Mouse (Mus musculus) brain, embryonic 14.5 days (tissue): ENCODE measurements around the gene Gnb2. TPM values are rescaled to one million over a fixed set of nuclear protein-coding genes. Genes with fewer than 3 reads are reported as not detected.

Experiments
- DNase-seq: peaks from one replicate; pipeline ENCODE4 v3.0.0-alpha.2; 2011; ENCODE audit warnings: low read depth
- CTCF ChIP-seq: fragments of 200-500 bp; IDR thresholded peaks from 2 replicates; pipeline ENCODE4 v1.5.1; 2012; ENCODE audit warnings: inconsistent platforms, mild to moderate bottlenecking, moderate library complexity, borderline replicate concordance; ENCODE audit not compliant: insufficient read depth, insufficient read length; ENCODE audit errors: extremely low read depth
- POLR2A ChIP-seq: fragments of 200-500 bp; IDR thresholded peaks from 2 replicates; pipeline ENCODE4 v1.6.1; 2012; ENCODE audit warnings: mild to moderate bottlenecking, inconsistent platforms, borderline replicate concordance; ENCODE audit not compliant: poor library complexity, insufficient read depth, insufficient read length, severe bottlenecking; ENCODE audit errors: extremely low read depth
- polyA plus RNA-seq: library from polyadenylated mRNA; depleted of rRNA; stranded (reverse); fragments of >200 nt; gene quantifications from 2 replicates; pipeline ENCODE4 v1.2.3, GENCODE M21; 2012

Gene Gnb2
- polyA plus RNA-seq, 1 experiment = 1,055 TPM

DNA sequence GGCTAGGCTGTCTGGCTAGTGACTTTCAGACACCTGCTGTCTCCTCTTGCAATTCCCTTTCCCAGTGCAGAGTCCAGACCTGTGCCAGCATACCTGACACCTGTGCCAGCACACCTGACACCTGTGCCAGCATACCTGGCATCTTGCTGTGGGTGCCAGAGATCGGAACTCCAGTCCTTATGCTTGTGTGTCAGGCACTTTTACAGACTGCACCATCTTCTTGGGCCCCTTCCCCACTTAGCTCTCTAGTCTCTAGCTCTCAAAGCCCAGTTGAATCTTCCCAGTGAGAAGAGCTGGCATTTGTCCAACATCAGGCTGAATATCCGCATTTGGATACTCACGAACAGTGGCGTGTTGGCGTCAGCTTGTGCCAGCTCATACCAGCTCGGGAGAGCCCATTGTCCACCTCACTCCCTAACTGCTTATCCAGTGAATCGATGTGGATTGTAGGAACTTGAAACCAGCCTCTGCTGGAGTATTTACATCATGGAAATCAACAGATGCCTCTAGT lies 6.0 kb upstream of the Gnb2 start:
- TF ChIP-seq POLR2A = no peak
- peak; percentile 88 for DNase-seq

DNA sequence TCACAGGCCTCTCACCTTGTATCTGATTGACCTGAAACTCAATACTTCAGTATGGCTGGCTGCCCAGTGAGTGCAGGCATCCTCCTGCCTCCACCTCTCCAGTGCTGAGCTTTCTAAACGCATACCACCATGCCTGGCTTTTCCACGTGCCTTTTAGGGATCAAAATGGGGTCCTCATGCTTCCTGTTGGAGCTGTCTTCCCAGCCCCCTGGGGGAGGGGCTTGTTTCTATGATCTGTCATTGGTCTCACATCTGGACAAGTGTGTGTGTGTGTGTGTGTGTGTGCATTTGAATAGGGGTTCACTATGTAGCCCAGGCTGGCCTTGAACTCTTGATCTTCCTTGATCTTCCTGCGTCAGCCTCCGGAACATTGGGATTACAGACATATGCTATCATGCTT lies 4.2 kb upstream of the Gnb2 start:
- DNase-seq = no peak
- TF ChIP-seq POLR2A = no peak
- TF ChIP-seq CTCF = no peak

DNA sequence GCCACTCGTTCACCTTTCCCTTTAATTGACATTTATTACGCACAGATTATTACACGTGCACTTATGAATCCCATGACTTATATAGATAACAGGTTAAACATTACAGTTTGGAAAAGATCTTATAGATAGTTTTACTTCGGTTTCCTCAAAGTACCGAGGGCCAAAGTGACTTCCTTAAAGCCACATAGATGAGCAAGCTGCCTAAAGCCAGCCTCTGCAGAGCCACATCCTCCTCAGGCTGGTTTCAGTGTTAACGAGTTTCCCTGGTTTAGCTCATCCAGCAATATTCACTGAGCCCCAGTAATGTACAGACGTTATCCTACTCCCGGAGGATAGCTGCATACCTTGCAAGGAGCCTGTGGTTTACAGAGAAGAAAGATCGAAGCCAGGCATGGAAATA lies 2.0 kb upstream of the Gnb2 start:
- DNase-seq = no peak

DNA sequence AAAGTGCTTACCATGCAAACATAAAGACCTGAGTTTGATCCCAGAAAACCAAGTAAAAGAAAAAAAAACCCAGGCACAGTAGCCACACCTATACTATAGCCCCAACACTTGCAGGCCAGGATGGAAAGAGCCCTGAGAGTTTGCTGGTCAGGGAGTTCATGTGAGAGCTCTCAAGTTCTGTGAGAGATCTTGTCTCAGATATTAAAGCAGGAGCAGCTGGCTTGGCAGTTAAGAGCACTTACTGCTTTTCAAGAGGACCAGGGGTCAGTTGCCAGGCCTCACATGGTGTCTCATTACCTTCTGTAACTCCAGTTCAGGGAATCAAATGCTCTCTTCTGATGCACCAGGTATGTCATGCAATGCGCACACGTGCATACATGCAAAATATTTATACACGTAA lies 1.5 kb upstream of the Gnb2 start:
- TF ChIP-seq CTCF (no peak), POLR2A (no peak)
- no peak for DNase-seq

More for the DNA sequence above, 2.0 kb upstream of the Gnb2 start:
- no peak for TF ChIP-seq POLR2A
- TF ChIP-seq CTCF = no peak

DNA sequence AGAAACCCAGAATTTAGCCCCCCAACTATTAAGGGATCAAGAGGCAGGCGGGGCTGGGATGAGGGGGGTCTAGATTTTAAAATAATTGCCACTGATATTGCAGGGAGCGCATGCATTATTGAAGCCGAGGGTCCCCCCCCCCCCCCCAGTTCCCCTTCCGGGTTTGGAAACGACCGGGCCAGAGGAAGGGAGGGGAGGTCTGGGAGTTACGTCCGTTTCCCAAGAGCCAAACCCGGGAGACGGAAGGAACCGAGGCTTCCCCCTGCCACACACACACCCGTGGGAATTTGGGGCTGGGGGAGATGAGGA lies 548 bp downstream of the Gnb2 start:
- DNase-seq = no peak
- TF ChIP-seq CTCF = no peak
- no peak for TF ChIP-seq POLR2A

DNA sequence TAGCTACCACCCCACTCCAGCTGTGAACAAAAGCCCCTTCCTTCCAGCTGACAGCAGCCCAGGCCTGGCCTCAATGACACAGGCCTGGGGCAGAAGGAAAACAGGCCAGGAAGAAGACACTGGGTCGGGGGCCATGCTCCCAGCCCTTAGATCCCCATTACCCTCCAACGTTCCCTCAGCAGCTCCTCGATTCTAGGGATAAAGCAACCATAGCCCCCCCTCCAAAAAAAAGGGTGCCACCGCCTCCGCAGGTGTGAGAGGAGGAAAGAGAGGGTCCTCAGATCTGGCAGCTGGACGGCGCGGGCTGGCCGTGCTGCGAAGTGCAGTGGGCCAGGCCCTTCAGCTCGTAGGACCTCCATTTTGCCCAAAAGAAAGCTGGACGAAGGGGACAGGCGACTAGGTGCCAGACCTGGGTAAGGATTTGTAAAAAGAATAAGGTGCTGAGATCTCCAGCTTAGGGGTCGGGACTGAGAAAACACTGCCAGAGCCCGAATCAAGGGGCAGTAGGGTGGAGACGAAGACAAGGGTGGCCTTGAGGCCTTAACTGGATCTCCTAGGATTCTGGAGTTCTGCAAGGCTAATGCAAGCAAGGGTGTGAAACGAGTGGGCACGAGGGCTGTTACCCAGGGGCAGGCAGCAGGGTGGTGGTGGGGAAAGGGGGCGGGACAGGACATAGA lies 1.0 kb downstream of the Gnb2 start:
- TF ChIP-seq CTCF (no peak), POLR2A (no peak)
- no peak for DNase-seq

DNA sequence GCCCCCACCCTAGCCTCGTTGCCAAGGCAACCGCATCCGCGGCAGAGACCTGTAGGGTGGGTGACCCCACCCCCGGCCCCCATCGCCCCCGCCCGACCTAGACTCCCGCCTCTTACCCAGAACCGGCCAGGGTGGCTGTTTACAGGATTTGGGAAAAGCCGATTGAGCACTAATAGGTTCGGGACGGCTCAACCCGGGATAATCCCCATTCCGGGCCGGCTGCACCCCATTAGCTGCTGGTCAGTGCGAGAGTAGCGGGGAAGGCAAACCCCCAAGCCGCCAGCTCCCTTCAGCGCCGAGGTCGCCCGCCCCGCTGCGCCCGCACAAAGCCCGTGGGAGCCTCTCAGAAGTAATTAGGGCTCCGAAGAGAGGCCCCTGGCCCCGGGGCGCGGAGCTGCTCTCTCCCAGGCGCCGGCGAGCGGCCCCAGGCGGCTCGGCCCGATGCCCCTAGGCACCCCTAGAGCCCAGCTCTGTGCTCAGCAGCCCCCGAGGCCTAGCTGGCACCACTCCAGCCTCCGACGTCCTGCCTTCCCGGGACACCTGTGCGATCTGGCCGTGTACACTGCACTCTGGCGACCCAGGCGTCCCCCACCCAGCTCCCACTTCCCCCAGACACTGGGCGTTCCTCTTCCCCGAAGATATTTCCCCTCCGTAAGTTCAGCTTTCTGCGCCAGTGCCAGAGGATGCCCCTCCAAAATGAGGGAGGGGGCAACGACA lies 1.7 kb downstream of the Gnb2 start:
- DNase-seq = no peak
- TF ChIP-seq POLR2A = no peak
- TF ChIP-seq CTCF = no peak

DNA sequence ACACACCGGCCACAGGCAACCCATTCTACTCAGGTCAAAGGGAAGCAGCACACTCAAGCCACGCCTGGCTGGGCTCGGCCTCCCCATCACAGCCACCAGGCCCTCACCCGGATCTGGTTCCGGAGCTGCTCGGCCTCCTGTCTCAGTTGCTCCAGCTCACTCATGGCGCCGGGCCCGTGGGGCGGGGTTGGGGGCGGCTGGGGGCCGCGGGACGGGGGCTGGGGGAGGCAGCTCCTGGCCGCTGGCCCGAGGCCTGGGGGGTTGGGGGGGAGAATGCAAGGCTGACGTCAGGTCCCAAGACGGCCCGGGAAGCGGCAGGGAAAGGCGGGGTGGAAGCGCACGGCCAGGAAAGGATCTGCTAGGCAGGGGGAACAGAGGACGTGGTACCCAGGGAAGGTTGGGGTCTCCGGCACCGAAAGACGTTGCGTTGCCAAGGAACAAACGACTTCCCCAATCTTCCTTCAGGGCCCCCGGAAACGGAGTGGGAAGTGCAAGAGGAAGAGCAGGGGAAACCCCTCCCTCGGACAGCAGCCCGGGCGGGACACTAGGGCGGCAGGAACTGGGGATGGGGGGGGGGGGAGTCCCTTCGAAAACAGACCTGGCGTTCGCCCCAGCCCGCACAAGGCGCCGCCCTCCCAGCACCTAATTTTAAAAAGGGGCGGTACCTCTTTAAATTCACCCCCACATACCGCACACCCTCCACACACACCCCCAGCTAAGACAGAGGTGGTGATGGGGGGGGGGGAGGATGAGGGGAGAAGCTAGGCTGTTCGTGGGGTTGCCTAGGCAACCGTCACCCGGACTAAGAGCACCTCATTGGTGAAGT lies 2.5 kb downstream of the Gnb2 start:
- DNase-seq = peak; percentile 98
- no peak for TF ChIP-seq CTCF
- no peak for TF ChIP-seq POLR2A

DNA sequence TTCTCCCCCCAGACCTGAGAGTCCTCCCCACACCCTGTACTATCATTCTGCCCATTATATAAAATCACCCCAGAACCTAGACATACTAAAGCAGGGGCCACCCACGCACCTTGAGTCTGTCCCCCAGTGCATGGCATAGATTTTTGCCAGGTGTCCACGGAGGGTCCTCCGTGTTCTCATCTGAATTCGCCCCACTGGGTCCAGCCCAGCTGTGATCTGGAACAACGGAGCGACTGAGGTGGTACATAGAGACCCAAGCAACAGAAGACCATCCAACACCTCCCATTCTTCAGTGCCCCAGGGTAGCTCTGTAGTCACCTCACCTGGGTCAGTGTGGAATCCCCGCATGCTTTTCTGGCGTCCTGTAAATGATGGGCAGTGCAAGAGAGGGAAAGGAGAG lies 3.2 kb downstream of the Gnb2 start:
- DNase-seq = no peak
- TF ChIP-seq CTCF = no peak
- no peak for TF ChIP-seq POLR2A

DNA sequence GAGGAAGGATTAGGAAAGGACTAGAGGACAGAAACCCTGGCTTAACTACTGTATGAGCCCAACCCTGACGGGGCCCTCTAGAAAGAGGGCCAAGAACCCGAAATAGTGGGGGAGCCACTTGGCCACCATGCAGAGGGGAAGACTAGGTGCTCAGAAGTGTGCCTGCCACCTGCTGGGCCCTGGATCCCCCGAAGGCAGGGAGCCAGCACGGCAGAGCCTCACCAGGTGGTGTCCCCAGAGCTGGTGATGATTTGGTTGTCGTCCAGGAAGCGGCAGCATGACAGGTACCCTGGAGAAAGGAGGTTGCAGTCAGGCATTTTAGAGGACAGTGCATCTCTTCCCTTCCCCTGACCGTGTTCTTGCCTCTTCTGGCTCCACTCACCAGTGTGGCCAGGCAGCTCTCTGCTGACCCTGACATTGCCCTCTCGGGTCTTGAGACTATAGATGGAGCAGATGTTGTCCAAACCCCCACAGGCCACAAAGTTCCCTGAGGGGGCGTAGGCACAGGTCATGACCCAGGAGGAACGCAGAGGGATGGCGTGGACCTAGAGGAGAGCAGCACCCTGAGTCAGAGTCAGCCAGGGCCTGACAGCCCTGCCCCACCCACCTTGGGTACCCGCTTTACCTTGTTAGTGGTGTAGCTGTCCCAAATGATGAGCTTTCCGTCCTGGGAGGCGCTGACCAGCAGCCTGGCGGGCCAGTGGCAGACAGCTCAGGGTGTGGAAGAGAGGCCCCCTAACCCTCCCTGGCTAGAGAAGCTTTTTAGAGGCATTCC lies 3.9 kb downstream of the Gnb2 start:
- DNase-seq = no peak

DNA sequence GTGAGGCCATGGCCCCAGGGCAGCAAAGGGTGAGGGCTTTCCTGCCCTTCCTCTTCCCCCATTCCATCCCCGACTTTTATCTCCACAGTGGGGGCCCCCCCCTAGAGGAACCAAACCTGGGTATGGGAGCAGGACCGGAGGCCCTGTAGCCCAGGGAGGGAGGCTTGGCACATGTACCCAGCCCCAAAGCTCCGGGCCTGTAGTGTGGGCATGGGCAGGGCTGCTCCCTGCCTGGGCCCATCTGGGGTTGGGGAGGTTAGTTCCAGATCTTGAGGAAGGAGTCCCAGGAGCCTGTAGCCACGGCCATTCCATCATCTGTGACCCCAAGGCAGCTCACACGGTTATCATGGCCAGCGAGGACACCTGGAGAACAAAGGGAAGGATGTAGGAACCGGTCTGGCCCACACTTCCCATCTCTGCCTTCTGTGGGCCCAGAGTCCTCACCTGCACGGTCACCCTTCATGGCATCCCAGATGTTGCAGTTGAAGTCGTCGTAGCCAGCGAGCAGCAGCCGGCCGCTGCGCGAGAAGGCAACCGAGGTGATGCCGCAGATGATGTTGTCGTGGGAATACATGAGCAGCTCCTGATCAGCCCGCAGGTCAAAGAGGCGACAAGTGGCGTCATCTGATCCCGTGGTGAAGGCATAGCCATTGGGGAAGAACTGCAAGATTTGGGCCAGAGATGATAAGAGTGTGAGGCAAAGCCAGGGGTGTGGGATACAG lies 4.9 kb downstream of the Gnb2 start:
- no peak for DNase-seq
- no peak for TF ChIP-seq POLR2A
- no peak for TF ChIP-seq CTCF

More for the DNA sequence above, 3.9 kb downstream of the Gnb2 start:
- TF ChIP-seq CTCF = no peak
- TF ChIP-seq POLR2A = no peak

DNA sequence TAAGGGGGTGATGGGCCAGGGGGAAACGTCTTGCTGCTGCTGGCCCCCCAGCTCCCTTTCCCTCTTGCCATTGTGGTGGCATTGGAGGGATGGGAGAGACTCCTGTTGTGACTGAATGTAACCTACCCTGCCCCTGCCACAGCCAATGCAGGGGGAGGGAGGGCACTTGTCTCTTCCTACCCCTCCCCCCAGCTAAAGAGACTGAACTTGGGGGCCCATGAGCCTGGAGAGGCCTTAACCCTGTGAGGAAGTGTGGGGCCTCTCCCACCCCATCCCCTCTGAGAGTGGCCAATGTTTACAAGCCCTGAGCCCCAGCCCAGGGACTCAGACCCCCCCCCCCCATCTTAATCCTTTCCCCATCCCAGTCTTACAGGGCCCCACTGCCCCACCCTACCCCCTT lies 5.9 kb downstream of the Gnb2 start:
- DNase-seq = no peak
- TF ChIP-seq POLR2A (no peak), CTCF (no peak)
